Mouse (Mus musculus) midbrain, embryonic 16.5 days (tissue): ENCODE results near the gene Slc19a1. TPM values are rescaled to one million over a fixed set of nuclear protein-coding genes. Genes with fewer than 3 reads are reported as not detected.

Experiments used
- ATAC-seq: fragments of 200-750 bp; cut with Nextera tagmentation; 2 replicates; pipeline ENCODE4 v1.8.0; 2017; ENCODE audit warnings: moderate TSS enrichment
- H3K27ac ChIP-seq: fragments of 300-500 bp; sonication (generic); 2 replicates; pipeline ENCODE4 v1.5.1; 2014; ENCODE audit warnings: mild to moderate bottlenecking, low read length, mixed read lengths
- H3K27me3 ChIP-seq: fragments of 300-500 bp; sonication (generic); 2 replicates; pipeline ENCODE4 v1.6.1; 2014; ENCODE audit warnings: low read depth, low read length, mixed read lengths; ENCODE audit not compliant: control insufficient read depth, insufficient read depth
- H3K36me3 ChIP-seq: fragments of 300-500 bp; sonication (generic); 2 replicates; pipeline ENCODE4 v1.6.1; 2014; ENCODE audit warnings: mild to moderate bottlenecking, low read length, moderate library complexity, mixed read lengths; ENCODE audit not compliant: control insufficient read depth, insufficient read depth
- H3K4me1 ChIP-seq: fragments of 300-500 bp; sonication (generic); 2 replicates; pipeline ENCODE4 v1.6.1; 2014; ENCODE audit warnings: mild to moderate bottlenecking, low read length, mixed read lengths; ENCODE audit not compliant: control insufficient read depth, insufficient read depth
- H3K4me2 ChIP-seq: fragments of 300-500 bp; sonication (generic); 2 replicates; pipeline ENCODE4 v1.6.1; 2014; ENCODE audit warnings: mild to moderate bottlenecking, low read length, mixed read lengths
- H3K4me3 ChIP-seq: fragments of 300-500 bp; sonication (generic); 2 replicates; pipeline ENCODE4 v1.5.1; 2014; ENCODE audit warnings: low read depth, mild to moderate bottlenecking, low read length, moderate library complexity, mixed read lengths
- H3K9ac ChIP-seq: fragments of 300-500 bp; sonication (generic); 2 replicates; pipeline ENCODE4 v1.6.1; 2014; ENCODE audit warnings: low read depth, low read length, mixed read lengths
- H3K9me3 ChIP-seq: fragments of 300-500 bp; sonication (generic); replicated peaks from 2 replicates; pipeline ENCODE4 v1.6.1; 2014; ENCODE audit warnings: mild to moderate bottlenecking, low read length, mixed read lengths; ENCODE audit not compliant: control insufficient read depth, poor library complexity, severe bottlenecking
- WGBS: fragments of 180-500 bp; shearing (Covaris S2); extraction: QIAGEN DNeasy Blood & Tissue Kit; methylation state at CpG from one replicate; pipeline ENCODE4 v1.1.7; 2014; 5-methylcytosine and 5-hydroxymethylcytosine counted together
- polyA plus RNA-seq: library from polyadenylated mRNA; unstranded; fragments of >200 nt; fragmentation: Nextera tagmentation; extraction: Ambion mirVana; gene quantifications from 2 replicates; pipeline ENCODE4 v1.2.1, GENCODE M21; 2015

Gene Slc19a1
- polyA plus RNA-seq, 1 experiment from 2014 or later: 44.4 TPM

DNA sequence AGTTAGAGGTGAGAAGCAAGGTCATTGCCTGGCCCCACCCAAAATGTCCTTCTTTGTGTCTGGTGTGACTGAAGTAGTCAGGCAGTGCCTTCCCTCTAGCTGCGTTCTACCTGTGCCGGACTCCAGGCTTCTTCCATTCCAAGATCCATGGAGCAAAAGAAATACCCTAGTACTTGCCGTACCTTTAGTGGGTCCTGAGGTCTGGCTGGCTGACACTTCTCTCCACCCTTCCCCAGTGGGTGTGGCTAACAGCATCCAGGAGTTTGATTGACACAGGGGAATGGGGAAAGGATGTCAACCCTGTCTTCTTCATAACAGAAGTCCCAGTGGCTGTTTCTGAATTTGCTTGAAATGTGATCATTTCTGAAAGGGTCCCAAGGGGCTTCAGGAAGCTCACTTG is 16.6 kb downstream of the Slc19a1 start:
- Histone ChIP-seq H3K27ac (no peak overlapping the region), H3K9me3 (no peaks in the 10 kb centered on the region), H3K4me2 (no peak overlapping the region), H3K4me3 (no peak overlapping the region), H3K9ac (no peak overlapping the region), H3K36me3 (peaks cover 14% of the 10 kb centered on the region), H3K4me1 (no peaks in the 10 kb centered on the region), H3K27me3 (no peaks in the 10 kb centered on the region)
- no peak for ATAC-seq
- 91% methylated on average over 3 of the region's 3 CpGs for WGBS

DNA sequence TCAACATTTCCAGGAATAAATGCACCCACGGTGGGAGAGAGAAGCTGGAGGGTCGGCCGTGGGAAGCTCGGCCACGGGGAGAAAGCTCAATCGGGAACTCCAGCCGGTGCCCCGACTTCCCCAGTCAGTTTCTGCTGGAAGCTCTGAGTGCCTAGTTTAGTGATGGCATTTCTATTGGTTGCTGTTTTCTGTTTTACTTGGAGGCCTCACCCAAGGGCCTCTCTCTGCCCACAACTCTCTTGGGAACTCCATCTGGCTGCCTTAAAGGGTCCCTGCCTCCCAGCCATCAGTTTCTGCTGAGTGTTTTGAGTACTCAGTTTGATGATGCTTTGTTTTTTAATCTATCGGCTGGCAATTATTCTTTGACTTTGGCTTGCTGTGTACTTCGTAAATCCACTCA is 24.7 kb downstream of the Slc19a1 start:
- Histone ChIP-seq H3K9ac (no peak overlapping the region), H3K36me3 (no peaks in the 10 kb centered on the region), H3K27ac (no peak overlapping the region), H3K4me3 (no peak overlapping the region), H3K27me3 (no peaks in the 10 kb centered on the region), H3K9me3 (no peaks in the 10 kb centered on the region), H3K4me1 (no peaks in the 10 kb centered on the region), H3K4me2 (no peak overlapping the region)
- WGBS: 77% methylated on average over 10 of the region's 10 CpGs
- no peak for ATAC-seq

DNA sequence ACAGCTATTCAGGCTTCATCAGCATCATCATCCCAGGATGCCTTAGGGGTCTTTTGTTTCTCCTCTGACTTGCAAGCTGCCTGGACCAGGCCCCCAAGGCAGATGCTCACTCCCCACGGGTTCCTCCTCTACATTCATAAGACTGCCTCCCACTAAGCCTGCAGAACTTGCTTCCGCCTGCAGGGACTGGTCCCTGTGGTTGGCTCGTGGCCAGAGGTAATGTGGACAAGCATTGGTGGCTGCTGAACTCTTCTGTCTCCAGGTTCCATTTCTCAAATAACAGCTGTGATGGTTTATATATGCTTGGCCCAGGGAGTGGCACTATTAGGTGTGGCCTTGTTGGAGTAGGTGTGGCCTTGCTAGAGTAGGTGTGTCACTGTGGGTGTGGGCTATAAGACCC is 29.4 kb downstream of the Slc19a1 start:
- H3K9me3 ChIP-seq: no peaks in the 10 kb centered on the region
- no peak for ATAC-seq
- WGBS: 72% methylated on average over 3 of the region's 3 CpGs
- no peak overlapping the region for H3K4me3 ChIP-seq
- H3K4me2 ChIP-seq: no peak overlapping the region
- H3K36me3 ChIP-seq: no peaks in the 10 kb centered on the region
- H3K4me1 ChIP-seq: no peaks in the 10 kb centered on the region
- H3K9ac ChIP-seq: no peak overlapping the region
- H3K27ac ChIP-seq: no peak overlapping the region
- H3K27me3 ChIP-seq: no peaks in the 10 kb centered on the region

GRCm38 (mm10) chr10:77062393-77063010 is 30.5 kb downstream of the Slc19a1 start:
- no peak overlapping the region for H3K4me3 ChIP-seq
- ATAC-seq: no peak
- H3K27me3 ChIP-seq: no peaks in the 10 kb centered on the region
- no peak overlapping the region for H3K4me2 ChIP-seq
- WGBS: 74% methylated on average over 11 of the region's 11 CpGs
- H3K36me3 ChIP-seq: no peaks in the 10 kb centered on the region
- no peaks in the 10 kb centered on the region for H3K9me3 ChIP-seq
- H3K4me1 ChIP-seq: no peaks in the 10 kb centered on the region
- no peak overlapping the region for H3K9ac ChIP-seq
- H3K27ac ChIP-seq: no peak overlapping the region

- Histone ChIP-seq H3K4me3 (no peak overlapping the region), H3K9ac (no peak overlapping the region), H3K27me3 (no peaks in the 10 kb centered on the region), H3K4me2 (no peak overlapping the region), H3K4me1 (no peaks in the 10 kb centered on the region), H3K9me3 (no peaks in the 10 kb centered on the region), H3K27ac (no peak overlapping the region), H3K36me3 (no peaks in the 10 kb centered on the region)
- WGBS: 97% methylated on average over 3 of the region's 3 CpGs
- no peak for ATAC-seq
These were observed 32.2 kb downstream of the Slc19a1 start for GRCm38 (mm10) chr10:77064239-77064638.

- no peak overlapping the region for H3K9ac ChIP-seq
- H3K4me1 ChIP-seq: no peaks in the 10 kb centered on the region
- H3K27ac ChIP-seq: no peak overlapping the region
- H3K27me3 ChIP-seq: no peaks in the 10 kb centered on the region
- H3K36me3 ChIP-seq: no peaks in the 10 kb centered on the region
- H3K4me2 ChIP-seq: no peak overlapping the region
- ATAC-seq: no peak
- no peak overlapping the region for H3K4me3 ChIP-seq
- H3K9me3 ChIP-seq: no peaks in the 10 kb centered on the region
These were observed 32.6 kb downstream of the Slc19a1 start for GRCm38 (mm10) chr10:77064659-77065058.

GRCm38 (mm10) chr10:77068469-77068868 is 36.4 kb downstream of the Slc19a1 start:
- ATAC-seq: no peak
- Histone ChIP-seq H3K27me3 (no peaks in the 10 kb centered on the region), H3K36me3 (no peaks in the 10 kb centered on the region), H3K4me2 (no peak overlapping the region), H3K4me1 (no peaks in the 10 kb centered on the region), H3K9ac (no peak overlapping the region), H3K4me3 (no peak overlapping the region), H3K27ac (no peak overlapping the region), H3K9me3 (no peaks in the 10 kb centered on the region)
- WGBS: 96% methylated on average over 7 of the region's 7 CpGs

- H3K27me3 ChIP-seq: no peaks in the 10 kb centered on the region
- no peak overlapping the region for H3K4me3 ChIP-seq
- no peak overlapping the region for H3K27ac ChIP-seq
- no peak overlapping the region for H3K4me2 ChIP-seq
- no peaks in the 10 kb centered on the region for H3K4me1 ChIP-seq
- H3K9ac ChIP-seq: no peak overlapping the region
- ATAC-seq: no peak
- no peaks in the 10 kb centered on the region for H3K9me3 ChIP-seq
- no peaks in the 10 kb centered on the region for H3K36me3 ChIP-seq
- WGBS: 54% methylated on average over 4 of the region's 4 CpGs
These were observed 38.0 kb downstream of the Slc19a1 start for GRCm38 (mm10) chr10:77070072-77070471.

GRCm38 (mm10) chr10:77074276-77074974 is 42.4 kb downstream of the Slc19a1 start:
- Histone ChIP-seq H3K27ac (no peak overlapping the region), H3K4me3 (no peak overlapping the region), H3K36me3 (no peaks in the 10 kb centered on the region), H3K4me2 (no peak overlapping the region), H3K4me1 (no peaks in the 10 kb centered on the region), H3K9ac (no peak overlapping the region), H3K9me3 (no peaks in the 10 kb centered on the region), H3K27me3 (no peaks in the 10 kb centered on the region)
- ATAC-seq: peak; percentile 48; the same call in 1 of the 2 replicates
- WGBS: 91% methylated on average over 4 of the region's 4 CpGs
